Mouse (Mus musculus): ENCODE measurements around the gene Gm11042. TPM values are rescaled to one million over a fixed set of nuclear protein-coding genes. Genes with fewer than 3 reads are reported as not detected.
A peak's percentile ranks its signal among the peaks of the same experiment; 100 is the strongest.

Gm11042 gene
- polyA plus RNA-seq, 1 experiment from 2014 or later, result not detected

GRCm38 (mm10) chr12:74342720-74343119 lies 26.5 kb upstream of the Gm11042 start:
- no peaks in the 10 kb centered on the region for H3K4me1 ChIP-seq (replicated peaks; ENCODE audit: control insufficient read depth, insufficient read depth)
- 52% methylated on average over 3 of the region's 3 CpGs for WGBS
- H3K27me3 ChIP-seq (ENCODE audit: control insufficient read depth, insufficient read depth, low read length), result no peaks in the 10 kb centered on the region
- no peak overlapping the region for H3K4me3 ChIP-seq (ENCODE audit: low read depth, low read length)
- no peak overlapping the region for H3K27ac ChIP-seq (replicated peaks)
- no peak overlapping the region for H3K4me2 ChIP-seq (replicated peaks; ENCODE audit: low read depth)
- no peak for ATAC-seq (ENCODE audit: low FRiP score, low TSS enrichment)
- no peak for TF ChIP-seq EP300 (optimal IDR thresholded peaks at IDR 0.05)
- TF ChIP-seq CTCF (IDR thresholded peaks at IDR 0.05; ENCODE audit: low read depth), result no peak
- H3K36me3 ChIP-seq (ENCODE audit: control insufficient read depth, insufficient read depth, low read length), result no peaks in the 10 kb centered on the region
- DNase-seq (ENCODE audit: low spot score), result no peak
- H3K9me3 ChIP-seq (ENCODE audit: control insufficient read depth, low read length), result no peaks in the 10 kb centered on the region
- no peak overlapping the region for H3K9ac ChIP-seq (ENCODE audit: low read length)

GRCm38 (mm10) chr12:74340070-74340469 lies 23.9 kb upstream of the Gm11042 start:
- no peak overlapping the region for H3K4me3 ChIP-seq (ENCODE audit: low read depth, low read length)
- no peak overlapping the region for H3K27ac ChIP-seq (replicated peaks)
- no peak overlapping the region for H3K4me2 ChIP-seq (replicated peaks; ENCODE audit: low read depth)
- no peak for TF ChIP-seq EP300 (optimal IDR thresholded peaks at IDR 0.05)
- TF ChIP-seq CTCF (IDR thresholded peaks at IDR 0.05; ENCODE audit: low read depth), result no peak
- no peak for DNase-seq (ENCODE audit: low spot score)
- no peaks in the 10 kb centered on the region for H3K4me1 ChIP-seq (replicated peaks; ENCODE audit: control insufficient read depth, insufficient read depth)
- H3K9ac ChIP-seq (ENCODE audit: low read length), result no peak overlapping the region
- 54% methylated on average over 2 of the region's 2 CpGs for WGBS
- H3K9me3 ChIP-seq (ENCODE audit: control insufficient read depth, low read length), result no peaks in the 10 kb centered on the region
- H3K27me3 ChIP-seq (ENCODE audit: control insufficient read depth, insufficient read depth, low read length), result no peaks in the 10 kb centered on the region
- H3K36me3 ChIP-seq (ENCODE audit: control insufficient read depth, insufficient read depth, low read length), result no peaks in the 10 kb centered on the region
- no peak for ATAC-seq (ENCODE audit: low FRiP score, low TSS enrichment)

DNA sequence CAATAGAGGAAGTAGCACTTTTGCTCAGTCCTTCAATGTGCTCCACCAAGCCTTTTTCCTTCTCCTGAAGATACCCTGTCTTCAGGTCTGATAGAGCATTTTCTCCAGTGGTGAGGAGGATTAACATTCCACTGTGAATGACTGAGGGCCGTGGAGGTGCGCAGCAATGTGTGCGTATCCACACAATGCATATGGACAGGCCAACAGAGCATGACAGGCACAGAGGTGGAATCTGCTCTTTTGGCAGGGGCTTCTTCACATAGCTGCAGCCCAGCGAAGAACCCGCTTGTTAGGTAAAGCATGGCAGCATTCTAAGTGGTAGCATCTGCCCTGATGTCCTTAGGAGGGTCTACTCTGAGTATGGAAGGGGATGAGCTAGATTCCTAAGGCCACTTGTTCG lies 17.5 kb upstream of the Gm11042 start:
- H3K27me3 ChIP-seq (ENCODE audit: control insufficient read depth, insufficient read depth, low read length), result no peaks in the 10 kb centered on the region
- H3K27ac ChIP-seq (replicated peaks), result no peak overlapping the region
- no peak overlapping the region for H3K4me2 ChIP-seq (replicated peaks; ENCODE audit: low read depth)
- DNase-seq (ENCODE audit: low spot score), result no peak
- H3K36me3 ChIP-seq (ENCODE audit: control insufficient read depth, insufficient read depth, low read length), result no peaks in the 10 kb centered on the region
- ATAC-seq (ENCODE audit: low FRiP score, low TSS enrichment), result no peak
- H3K4me3 ChIP-seq (ENCODE audit: low read depth, low read length), result no peak overlapping the region
- no peak overlapping the region for H3K9ac ChIP-seq (ENCODE audit: low read length)
- no peak for TF ChIP-seq EP300 (optimal IDR thresholded peaks at IDR 0.05)
- no peaks in the 10 kb centered on the region for H3K4me1 ChIP-seq (replicated peaks; ENCODE audit: control insufficient read depth, insufficient read depth)
- no peaks in the 10 kb centered on the region for H3K9me3 ChIP-seq (ENCODE audit: control insufficient read depth, low read length)
- WGBS, result 90% methylated on average over 6 of the region's 6 CpGs

DNA sequence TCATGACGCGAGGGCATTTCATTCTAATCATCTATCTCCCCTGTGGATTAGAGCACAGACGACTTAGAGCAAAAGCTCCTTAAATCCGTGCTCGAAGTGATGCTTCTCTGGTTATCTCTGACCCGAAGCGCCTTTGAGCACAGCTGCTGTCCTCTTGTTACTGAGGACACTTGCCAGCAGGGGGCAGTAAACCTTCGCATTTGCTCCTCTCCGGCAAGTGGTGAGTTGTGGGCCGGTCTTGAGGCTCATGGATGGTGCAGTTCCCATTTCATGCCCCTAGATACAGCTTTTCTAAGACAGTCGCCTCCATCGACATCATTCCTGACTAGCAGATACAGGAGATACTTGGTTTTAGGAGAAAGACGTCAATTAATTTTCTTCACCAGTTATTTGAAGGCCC lies 16.8 kb upstream of the Gm11042 start:
- Histone ChIP-seq H3K9ac (ENCODE audit: low read length) (no peak overlapping the region), H3K4me3 (ENCODE audit: low read depth, low read length) (no peak overlapping the region), H3K4me2 (replicated peaks; ENCODE audit: low read depth) (no peak overlapping the region), H3K27me3 (ENCODE audit: control insufficient read depth, insufficient read depth, low read length) (no peaks in the 10 kb centered on the region), H3K36me3 (ENCODE audit: control insufficient read depth, insufficient read depth, low read length) (no peaks in the 10 kb centered on the region), H3K4me1 (replicated peaks; ENCODE audit: control insufficient read depth, insufficient read depth) (no peaks in the 10 kb centered on the region), H3K9me3 (ENCODE audit: control insufficient read depth, low read length) (no peaks in the 10 kb centered on the region), H3K27ac (replicated peaks) (no peak overlapping the region)
- TF ChIP-seq CTCF (IDR thresholded peaks at IDR 0.05; ENCODE audit: low read depth), result peak; percentile 81
- no peak for TF ChIP-seq EP300 (optimal IDR thresholded peaks at IDR 0.05)
- DNase-seq (ENCODE audit: low spot score) (peak; percentile 69), ATAC-seq (ENCODE audit: low FRiP score, low TSS enrichment) (no peak)
- 30% methylated on average over 13 of the region's 13 CpGs for WGBS

- ATAC-seq (ENCODE audit: low FRiP score, low TSS enrichment), result no peak
- Histone ChIP-seq H3K9ac (ENCODE audit: low read length) (no peak overlapping the region), H3K9me3 (ENCODE audit: control insufficient read depth, low read length) (no peaks in the 10 kb centered on the region), H3K36me3 (ENCODE audit: control insufficient read depth, insufficient read depth, low read length) (no peaks in the 10 kb centered on the region), H3K27me3 (ENCODE audit: control insufficient read depth, insufficient read depth, low read length) (no peaks in the 10 kb centered on the region), H3K4me3 (ENCODE audit: low read depth, low read length) (no peak overlapping the region), H3K27ac (replicated peaks) (no peak overlapping the region), H3K4me1 (replicated peaks; ENCODE audit: control insufficient read depth, insufficient read depth) (no peaks in the 10 kb centered on the region), H3K4me2 (replicated peaks; ENCODE audit: low read depth) (no peak overlapping the region)
- DNase-seq (ENCODE audit: low spot score), result no peak
- WGBS, result 73% methylated on average over 6 of the region's 6 CpGs
- no peak for TF ChIP-seq CTCF (IDR thresholded peaks at IDR 0.05; ENCODE audit: low read depth)
- TF ChIP-seq EP300 (optimal IDR thresholded peaks at IDR 0.05), result no peak
These were observed 13.6 kb upstream of the Gm11042 start for GRCm38 (mm10) chr12:74329759-74330158.

DNA sequence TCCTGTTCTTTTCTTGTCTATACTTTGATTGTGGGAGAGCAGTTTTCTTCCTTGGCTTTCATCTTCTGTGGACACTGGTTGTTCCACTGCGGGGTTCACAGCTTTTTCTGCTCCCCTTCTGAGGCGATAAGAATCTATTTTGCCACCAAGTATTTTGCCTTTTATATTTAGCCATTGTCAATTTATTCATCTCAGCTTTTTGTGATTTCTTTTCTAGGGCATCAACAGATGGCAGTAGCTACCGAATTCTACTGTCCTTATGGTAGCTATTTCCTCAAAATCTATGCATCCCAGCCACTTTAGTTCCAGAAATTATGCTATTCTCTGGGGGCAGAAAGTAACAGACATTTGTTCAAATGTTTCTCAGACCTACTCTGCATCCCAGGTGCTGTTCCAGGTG lies 10.4 kb upstream of the Gm11042 start:
- TF ChIP-seq EP300 (optimal IDR thresholded peaks at IDR 0.05) (no peak), CTCF (IDR thresholded peaks at IDR 0.05; ENCODE audit: low read depth) (peak; percentile 33; the same call in 1 of the 2 replicates)
- Histone ChIP-seq H3K9ac (ENCODE audit: low read length) (no peak overlapping the region), H3K27me3 (ENCODE audit: control insufficient read depth, insufficient read depth, low read length) (no peaks in the 10 kb centered on the region), H3K27ac (replicated peaks) (no peak overlapping the region), H3K4me1 (replicated peaks; ENCODE audit: control insufficient read depth, insufficient read depth) (no peaks in the 10 kb centered on the region), H3K9me3 (ENCODE audit: control insufficient read depth, low read length) (no peaks in the 10 kb centered on the region), H3K4me2 (replicated peaks; ENCODE audit: low read depth) (no peak overlapping the region), H3K4me3 (ENCODE audit: low read depth, low read length) (no peak overlapping the region), H3K36me3 (ENCODE audit: control insufficient read depth, insufficient read depth, low read length) (no peaks in the 10 kb centered on the region)
- WGBS, result 82% methylated on average over 3 of the region's 3 CpGs
- ATAC-seq (ENCODE audit: low FRiP score, low TSS enrichment) (no peak), DNase-seq (ENCODE audit: low spot score) (no peak)
